Mouse (Mus musculus): ENCODE measurements around the gene Gprc5a. TPM values are rescaled to one million over a fixed set of nuclear protein-coding genes. Genes with fewer than 3 reads are reported as not detected.

Gprc5a gene
- total RNA-seq (2023): 0.73 to 1.8 TPM (median 1.5 TPM) in 4 replicates

GRCm38 (mm10) chr6:135065236-135065957 lies at the start of gene Gprc5a:
Gprc5a (plus strand) TSS chr6:135065651.

DNA sequence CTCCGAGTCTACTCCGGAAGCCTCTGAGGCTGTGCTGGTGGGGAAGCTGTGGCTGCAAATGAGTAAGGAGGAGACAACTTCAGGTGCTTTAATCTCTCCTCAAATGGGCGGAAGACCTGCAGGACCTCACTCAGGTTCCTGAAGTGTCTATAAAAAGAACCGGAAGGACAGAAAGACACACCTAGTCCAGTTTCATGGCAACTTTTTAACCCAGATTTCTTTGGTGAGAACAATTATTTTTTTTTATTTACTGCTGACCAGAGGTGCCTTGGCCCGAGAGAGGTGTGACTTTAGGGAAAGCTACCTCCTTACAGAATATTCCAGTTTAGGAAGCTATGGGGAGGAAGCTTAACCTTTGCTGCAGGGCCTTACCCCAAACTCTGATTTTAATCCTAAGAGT lies 52.7 kb downstream of the Gprc5a start, which contains the start of gene Gprc5d:
Gprc5d (minus strand) TSS at position 101 of the 400 bp plus-strand sequence.

Other genes with a start within 250 kb of the Gprc5a start
- gene Crebl2, start 235.5 kb upstream of the Gprc5a start, total RNA-seq (2023): 29.3 to 32.5 TPM (median 31.3 TPM) in 4 replicates
- 12.8 to 16.1 TPM (median 14.3 TPM) in 4 replicates for gene Gpr19, start 167.1 kb upstream of the Gprc5a start, total RNA-seq (2023)
- gene Cdkn1b, start 145.2 kb upstream of the Gprc5a start, total RNA-seq (2023): 121 to 125 TPM (median 123 TPM) in 4 replicates
- gene Apold1, start 83.9 kb upstream of the Gprc5a start, total RNA-seq (2023): 0.21 to 0.27 TPM (median 0.25 TPM) in 4 replicates
- 131 to 154 TPM (median 137 TPM) in 4 replicates for gene Ddx47, start 54.0 kb upstream of the Gprc5a start, total RNA-seq (2023)
- not detected in 4 replicates for gene Gprc5d, start 52.6 kb downstream of the Gprc5a start, total RNA-seq (2023)
- 10.6 to 11.7 TPM (median 10.9 TPM) in 4 replicates for gene Fam234b, start 132.3 kb downstream of the Gprc5a start, total RNA-seq (2023)
- 10.8 to 18.5 TPM (median 14.6 TPM) in 4 replicates for gene Hebp1, start 132.4 kb downstream of the Gprc5a start, total RNA-seq (2023)
- not detected in 4 replicates for gene Gsg1, start 188.7 kb downstream of the Gprc5a start, total RNA-seq (2023)
- not detected in 4 replicates for gene Pbp2, start 244.8 kb downstream of the Gprc5a start, total RNA-seq (2023)

All from B cell, adult 62 days (primary cell).